Mouse (Mus musculus) CH12.LX (cell line): ENCODE results near the gene Slc24a2. TPM values are rescaled to one million over a fixed set of nuclear protein-coding genes. Genes with fewer than 3 reads are reported as not detected.

Experiments
- DNase-seq: peaks from one replicate; pipeline ENCODE4 v3.0.0-alpha.2; 2013; ENCODE audit errors: extremely low read depth
- H3K27ac ChIP-seq: 2 replicates; pipeline ENCODE4 v1.5.1; 2012; ENCODE audit warnings: low read depth, mild to moderate bottlenecking, control low read depth, moderate library complexity; ENCODE audit not compliant: insufficient read depth
- H3K27me3 ChIP-seq: replicated peaks from 2 replicates; pipeline ENCODE3; 2012; ENCODE audit warnings: inconsistent platforms
- H3K36me3 ChIP-seq, 2 experiments: replicated peaks in 1 of 2; 2 replicates each; pipeline versions ENCODE3 to v1.6.1; 2012; ENCODE audit warnings: inconsistent platforms in 1 of 2, low read length in 1 of 2, mild to moderate bottlenecking in 1 of 2, mixed read lengths in 1 of 2, moderate library complexity in 1 of 2; ENCODE audit not compliant: control insufficient read depth in 1 of 2, insufficient read depth in 1 of 2
- H3K4me1 ChIP-seq, 2 experiments: 2 replicates each; pipeline ENCODE4 v1.6.1; 2012; ENCODE audit warnings: inconsistent platforms in 1 of 2, moderate library complexity in 1 of 2; ENCODE audit not compliant: insufficient read depth in 2 of 2, control insufficient read depth in 1 of 2
- H3K4me2 ChIP-seq: 2 replicates; pipeline ENCODE4 v1.6.1; 2012; ENCODE audit warnings: low read depth, mild to moderate bottlenecking, control low read depth; ENCODE audit not compliant: poor library complexity, insufficient read depth, severe bottlenecking
- H3K4me3 ChIP-seq, 3 experiments: fragments of 150-350 bp in 1 of 3; sonication (generic) in 1 of 3; replicated peaks in 1 of 3; 2 replicates each; pipeline versions ENCODE3 to v1.5.1; 2011 to 2012; ENCODE audit warnings: low read depth in 2 of 3, low read length in 2 of 3, mild to moderate bottlenecking in 2 of 3, moderate library complexity in 2 of 3, control low read depth in 1 of 3, improper control_type of control experiment in 1 of 3, inconsistent platforms in 1 of 3, mixed read lengths in 1 of 3; ENCODE audit not compliant: poor library complexity in 1 of 3
- H3K79me2 ChIP-seq: replicated peaks from 2 replicates; pipeline ENCODE4 v1.6.1; 2012; ENCODE audit warnings: mild to moderate bottlenecking, moderate library complexity; ENCODE audit not compliant: control insufficient read depth, poor library complexity, insufficient read depth, severe bottlenecking; ENCODE audit errors: extremely low read depth
- H3K9ac ChIP-seq: 2 replicates; pipeline ENCODE4 v1.6.1; 2012; ENCODE audit warnings: low read depth, mild to moderate bottlenecking, control low read depth, moderate library complexity; ENCODE audit not compliant: insufficient read depth
- H3K9me3 ChIP-seq: replicated peaks from 2 replicates; pipeline ENCODE3; 2012; ENCODE audit warnings: low read length, inconsistent platforms, mixed read lengths
- CHD1 ChIP-seq: IDR thresholded peaks from 2 replicates; pipeline ENCODE4 v1.6.1; 2012; ENCODE audit warnings: low read depth, low read length, improper control_type of control experiment, inconsistent platforms
- ELF1 ChIP-seq: IDR thresholded peaks from 2 replicates; pipeline ENCODE4 v1.6.1; 2014; ENCODE audit warnings: low read depth, mild to moderate bottlenecking, inconsistent platforms, low read length, improper control_type of control experiment
- EP300 ChIP-seq: IDR thresholded peaks from 2 replicates; pipeline ENCODE4 v1.6.1; 2011; ENCODE audit warnings: low read length, improper control_type of control experiment
- JUND ChIP-seq: conservative IDR thresholded peaks from 2 replicates; pipeline ENCODE4 v1.6.1; 2011; ENCODE audit warnings: low read depth, low read length, improper control_type of control experiment
- KAT2A ChIP-seq: IDR thresholded peaks from 2 replicates; pipeline ENCODE4 v1.6.1; 2012; ENCODE audit warnings: low read length, improper control_type of control experiment, inconsistent platforms; ENCODE audit not compliant: insufficient replicate concordance
- MAFK ChIP-seq: IDR thresholded peaks from 2 replicates; pipeline ENCODE4 v1.6.1; 2011; ENCODE audit warnings: low read length, improper control_type of control experiment; ENCODE audit not compliant: insufficient replicate concordance
- MAZ ChIP-seq: IDR thresholded peaks from 2 replicates; pipeline ENCODE4 v1.6.1; 2012; ENCODE audit warnings: low read depth, mild to moderate bottlenecking, inconsistent platforms, low read length, improper control_type of control experiment, moderate library complexity
- MEF2A ChIP-seq: IDR thresholded peaks from 2 replicates; pipeline ENCODE4 v1.6.1; 2014; ENCODE audit warnings: low read depth, mild to moderate bottlenecking, inconsistent platforms, low read length, improper control_type of control experiment, borderline replicate concordance
- MYC ChIP-seq: IDR thresholded peaks from 2 replicates; pipeline ENCODE4 v1.6.1; 2011; ENCODE audit warnings: low read depth, mild to moderate bottlenecking, improper control_type of control experiment, low read length
- NELFE ChIP-seq: IDR thresholded peaks from 2 replicates; pipeline ENCODE4 v1.6.1; 2011; ENCODE audit warnings: low read depth, low read length, improper control_type of control experiment
- NRF1 ChIP-seq: IDR thresholded peaks from 2 replicates; pipeline ENCODE4 v1.6.1; 2014; ENCODE audit warnings: low read depth, mild to moderate bottlenecking, inconsistent platforms, low read length, improper control_type of control experiment, moderate library complexity
- RAD21 ChIP-seq: IDR thresholded peaks from 2 replicates; pipeline ENCODE4 v1.6.1; 2011; ENCODE audit warnings: low read depth, mild to moderate bottlenecking, low read length, improper control_type of control experiment, moderate library complexity
- RCOR1 ChIP-seq: conservative IDR thresholded peaks from 2 replicates; pipeline ENCODE4 v1.6.1; 2012; ENCODE audit warnings: low read depth, mild to moderate bottlenecking, inconsistent platforms, low read length, improper control_type of control experiment
- TBP ChIP-seq: conservative IDR thresholded peaks from 2 replicates; pipeline ENCODE4 v1.6.1; 2011; ENCODE audit warnings: low read depth, low read length, improper control_type of control experiment
- TCF12 ChIP-seq: IDR thresholded peaks from 2 replicates; pipeline ENCODE4 v1.6.1; 2014; ENCODE audit warnings: low read depth, mild to moderate bottlenecking, inconsistent platforms, low read length, improper control_type of control experiment
- UBTF ChIP-seq: IDR thresholded peaks from 2 replicates; pipeline ENCODE4 v1.6.1; 2012; ENCODE audit warnings: low read depth, mild to moderate bottlenecking, inconsistent platforms, low read length, improper control_type of control experiment, moderate library complexity
- USF1 ChIP-seq: IDR thresholded peaks from 2 replicates; pipeline ENCODE4 v1.6.1; 2014; ENCODE audit warnings: low read depth, mild to moderate bottlenecking, inconsistent platforms, low read length, improper control_type of control experiment
- USF2 ChIP-seq: conservative IDR thresholded peaks from 2 replicates; pipeline ENCODE4 v1.6.1; 2011; ENCODE audit warnings: low read depth, low read length, improper control_type of control experiment
- ZC3H11A ChIP-seq: IDR thresholded peaks from 2 replicates; pipeline ENCODE4 v1.6.1; 2012; ENCODE audit warnings: low read depth, mild to moderate bottlenecking, inconsistent platforms, low read length, improper control_type of control experiment
- ZMIZ1 ChIP-seq: IDR thresholded peaks from 2 replicates; pipeline ENCODE4 v1.6.1; 2012; ENCODE audit warnings: low read depth, mild to moderate bottlenecking, inconsistent platforms, low read length, improper control_type of control experiment
- ZNF384 ChIP-seq: IDR thresholded peaks from 2 replicates; pipeline ENCODE4 v1.6.1; 2012; ENCODE audit warnings: low read depth, low read length, improper control_type of control experiment, inconsistent platforms
- dilution Hi-C: fragments of 300-500 bp; cut with MboI; formaldehyde crosslinking; loops from 2 replicates; pipeline ENCODE4 v1.14.3; 2020; ENCODE audit warnings: low sequenced_read_pairs; ENCODE audit not compliant: extremely low pct_unique_long_range_greater_than_20kb, extremely low pct_ligation_motif_present
- in situ Hi-C: fragments of 300-500 bp; cut with MboI; formaldehyde crosslinking; loops from 3 replicates; pipeline ENCODE4 v1.14.3; 2019; ENCODE audit warnings: low sequenced_read_pairs, low pct_ligation_motif_present, low pct_unique_long_range_greater_than_20kb, mixed read lengths
- polyA plus RNA-seq: library from polyadenylated mRNA; unstranded; fragments of >175 nt; gene quantifications from 2 replicates; pipeline ENCODE4 v1.2.1, GENCODE M21; 2012; ENCODE audit warnings: low read depth; ENCODE audit not compliant: insufficient read length
- total RNA-seq, 2 experiments: library from RNA; depleted of rRNA; stranded (reverse); fragments of 300-350 nt in 1 of 2; fragments of >200 nt in 1 of 2; gene quantifications; 2 replicates each; pipeline ENCODE4 v1.2.3; 2012 to 2014

Gene Slc24a2
- total and polyA plus RNA-seq, 3 experiments, result not detected

GRCm38 (mm10) chr4:87202081-87202480, 28.2 kb downstream of the Slc24a2 start:
- Histone ChIP-seq H3K79me2 (no peaks in the 10 kb centered on the region), H3K9ac (no peak overlapping the region), H3K4me3 (no peak overlapping the region), H3K27me3 (no peaks in the 10 kb centered on the region), H3K4me1 (no peaks in the 10 kb centered on the region), H3K4me2 (no peak overlapping the region), H3K9me3 (no peaks in the 10 kb centered on the region), H3K27ac (no peak overlapping the region), H3K36me3 (no peaks in the 10 kb centered on the region)
- in situ Hi-C loops (no loop called here), dilution Hi-C loops (no loop called here)
- no peak for DNase-seq
- no peak for TF ChIP-seq ZC3H11A
- no peak for TF ChIP-seq MYC
- no peak for TF ChIP-seq EP300
- no peak for TF ChIP-seq TBP
- TF ChIP-seq RAD21, result no peak
- no peak for TF ChIP-seq USF2
- TF ChIP-seq KAT2A, result no peak

DNA sequence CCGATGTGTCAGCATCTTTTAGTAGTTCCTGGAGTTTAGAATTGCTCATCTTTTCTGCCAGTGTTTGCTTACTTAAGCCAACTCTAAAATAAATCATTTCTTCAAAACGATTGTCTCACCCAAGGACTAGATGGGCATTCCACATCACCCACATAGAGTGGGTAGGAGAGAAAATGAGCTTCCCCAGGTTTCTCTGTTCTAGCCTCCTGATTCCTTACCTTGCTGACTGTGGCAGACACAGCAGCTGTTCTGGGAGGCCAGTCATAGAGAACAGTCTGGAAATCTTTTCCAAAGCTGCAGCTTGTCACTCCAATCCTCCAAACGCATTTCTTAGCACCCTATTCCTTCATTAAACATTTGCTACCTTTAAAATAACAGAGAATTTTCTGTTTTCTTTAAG, 29.0 kb downstream of the Slc24a2 start:
- no peak overlapping the region for H3K4me3 ChIP-seq
- no peaks in the 10 kb centered on the region for H3K79me2 ChIP-seq
- DNase-seq, result no peak
- no peaks in the 10 kb centered on the region for H3K4me1 ChIP-seq
- no peaks in the 10 kb centered on the region for H3K9me3 ChIP-seq
- no peak overlapping the region for H3K27ac ChIP-seq
- no peak overlapping the region for H3K4me2 ChIP-seq
- H3K27me3 ChIP-seq, result no peaks in the 10 kb centered on the region
- dilution Hi-C loops (no loop called here), in situ Hi-C loops (no loop called here)
- TF ChIP-seq ZNF384, result no peak
- TF ChIP-seq TCF12, result no peak
- TF ChIP-seq USF2, result no peak
- TF ChIP-seq NRF1, result no peak
- no peak for TF ChIP-seq MYC
- no peak for TF ChIP-seq NELFE
- no peak for TF ChIP-seq ZC3H11A
- no peak for TF ChIP-seq CHD1
- no peak for TF ChIP-seq ELF1
- no peak for TF ChIP-seq EP300
- no peak for TF ChIP-seq UBTF
- no peak for TF ChIP-seq RAD21
- TF ChIP-seq USF1, result no peak
- no peak for TF ChIP-seq MAZ
- TF ChIP-seq MEF2A, result no peak
- TF ChIP-seq ZMIZ1, result no peak
- no peak for TF ChIP-seq MAFK
- TF ChIP-seq RCOR1, result no peak
- TF ChIP-seq JUND, result no peak
- H3K36me3 ChIP-seq, result no peaks in the 10 kb centered on the region
- no peak overlapping the region for H3K9ac ChIP-seq
